Mouse (Mus musculus): ENCODE measurements around the gene Trak1.

DNA sequence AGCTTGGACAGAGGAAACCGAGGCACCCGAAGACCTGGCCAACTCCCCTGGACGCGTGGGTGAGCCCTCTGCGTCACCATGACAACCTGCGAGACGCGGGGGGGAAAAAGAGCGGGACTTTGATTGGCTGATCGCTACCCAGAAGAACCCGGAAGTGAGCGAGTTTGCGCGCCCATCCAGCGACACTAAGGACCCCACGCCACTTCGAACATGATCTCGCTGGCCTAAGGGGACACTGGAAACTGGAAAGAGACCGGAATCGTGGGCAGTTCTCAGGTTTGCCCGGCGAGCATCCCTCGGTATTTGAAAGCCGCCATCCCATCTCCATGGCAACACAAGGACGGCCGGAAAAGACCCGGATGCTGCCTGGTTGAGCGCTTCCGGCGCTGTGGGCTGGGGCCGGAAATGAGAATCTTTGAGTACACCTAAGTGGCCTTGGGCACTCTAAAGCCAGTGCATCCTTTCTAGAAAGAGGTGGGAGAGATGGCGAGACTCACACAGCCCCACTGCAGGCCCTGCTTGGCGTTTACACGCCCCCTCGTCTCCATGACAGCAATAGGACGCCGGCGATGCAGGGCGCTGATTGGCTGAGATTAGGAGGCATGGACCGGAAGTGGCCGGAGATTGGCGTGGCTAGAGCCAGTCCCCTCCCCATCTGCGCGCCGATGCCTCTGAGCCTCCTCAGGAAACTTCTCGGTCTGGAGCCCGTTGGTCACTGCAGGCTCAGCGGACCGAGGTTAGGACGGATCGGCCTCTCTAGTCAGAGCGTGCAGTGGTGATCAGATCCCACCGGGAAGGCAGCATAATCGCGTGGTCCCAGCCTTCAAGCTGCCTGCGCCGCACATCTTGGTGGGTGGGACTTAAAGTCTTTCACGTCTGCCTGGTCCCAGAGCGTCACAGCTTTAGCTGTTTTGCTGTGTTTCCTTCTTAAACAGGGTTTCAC, 19.9 kb upstream of the Trak1 start, which contains the start of gene Ulk4:
- TF ChIP-seq CTCF (IDR thresholded peaks at IDR 0.05; ENCODE audit: low read depth) = no peak
- TF ChIP-seq EP300 (IDR thresholded peaks at IDR 0.05; ENCODE audit: low read depth) = no peak

Data from liver, postnatal 0 days (tissue).